Mouse (Mus musculus) bone marrow, adult 2 months (tissue): ENCODE results near the gene Srgap3.

Source experiments
- CTCF ChIP-seq: fragments of 200-500 bp; IDR thresholded peaks from 2 replicates; pipeline ENCODE4 v1.5.1; 2011; ENCODE audit warnings: low read length, control low read depth; ENCODE audit not compliant: control insufficient read depth, insufficient read depth
- POLR2A ChIP-seq: fragments of 200-500 bp; IDR thresholded peaks from 2 replicates; pipeline ENCODE4 v1.6.1; 2011; ENCODE audit warnings: low read depth, mild to moderate bottlenecking, control low read depth, low read length, borderline replicate concordance; ENCODE audit not compliant: control insufficient read depth

- TF ChIP-seq CTCF (no peak), POLR2A (no peak)
These were observed 81.0 kb downstream of the Srgap3 start for GRCm38 (mm10) chr6:112866096-112866495.
